Mouse (Mus musculus) E14TG2a.4 (cell line): Measurements from ENCODE around the gene Cmip.

ENCODE experiments used
- H3K27me3 ChIP-seq: 2 replicates; pipeline ENCODE4 v1.6.1; 2014; ENCODE audit warnings: low read length, control low read depth; ENCODE audit not compliant: insufficient read depth
- H3K36me3 ChIP-seq: 2 replicates; pipeline ENCODE4 v1.6.1; 2014; ENCODE audit warnings: low read length, control low read depth; ENCODE audit not compliant: insufficient read depth
- H3K4me1 ChIP-seq: replicated peaks from 2 replicates; pipeline ENCODE4 v1.6.1; 2014; ENCODE audit warnings: low read depth, low read length, control low read depth
- H3K4me3 ChIP-seq: replicated peaks from 2 replicates; pipeline ENCODE4 v1.5.1; 2014; ENCODE audit warnings: mild to moderate bottlenecking, low read length
- H3K9me3 ChIP-seq: 2 replicates; pipeline ENCODE4 v1.6.1; 2014; ENCODE audit warnings: low read length, control low read depth
- CTCF ChIP-seq: conservative IDR thresholded peaks from 2 replicates; pipeline ENCODE4 v1.5.1; 2014; ENCODE audit warnings: low read length
- NANOG ChIP-seq: IDR thresholded peaks from 2 replicates; pipeline ENCODE4 v1.6.1; 2014; ENCODE audit warnings: borderline replicate concordance, low read length, mixed read lengths
- POU5F1 ChIP-seq: IDR thresholded peaks from 2 replicates; pipeline ENCODE4 v1.6.1; 2014; ENCODE audit warnings: low read length, borderline replicate concordance

Cmip gene

DNA sequence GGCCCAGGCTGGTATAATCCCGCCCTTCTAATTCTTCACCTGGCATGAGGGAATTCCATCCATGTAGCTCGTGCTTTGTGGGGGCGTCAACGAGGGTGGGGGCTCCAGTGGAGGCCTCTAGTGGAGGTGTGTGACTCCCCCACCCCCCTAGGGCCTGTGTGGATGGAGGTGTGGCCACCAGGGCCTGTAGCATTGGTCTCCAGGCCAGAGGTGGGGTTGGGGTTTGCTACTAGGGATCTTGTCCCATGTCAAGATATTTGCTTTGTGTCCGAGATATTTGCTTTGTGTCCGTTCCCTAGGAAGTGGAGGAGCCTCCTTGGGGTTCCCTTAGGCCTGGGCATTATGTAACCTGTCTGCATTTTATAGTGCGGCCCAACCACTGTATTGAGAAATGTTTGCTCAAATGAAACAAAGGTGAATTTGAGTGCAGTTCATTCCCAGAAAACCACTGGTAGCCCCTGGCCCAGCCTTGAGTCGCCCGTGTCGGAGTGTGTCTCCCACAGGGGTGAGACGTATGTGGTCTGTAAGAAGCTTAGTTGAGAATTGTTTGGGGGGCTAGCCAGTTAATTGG is 2.7 kb downstream of the Cmip start:
- no peak for TF ChIP-seq NANOG
- TF ChIP-seq CTCF = no peak
- no peak for TF ChIP-seq POU5F1
- peak overlapping the region; percentile 90 for H3K4me3 ChIP-seq
- no peaks in the 10 kb centered on the region for H3K9me3 ChIP-seq
- H3K36me3 ChIP-seq = peaks cover 6% of the 10 kb centered on the region; the same call in 1 of the 2 replicates
- H3K4me1 ChIP-seq = peaks cover 72% of the 10 kb centered on the region
- peaks cover 11% of the 10 kb centered on the region for H3K27me3 ChIP-seq

DNA sequence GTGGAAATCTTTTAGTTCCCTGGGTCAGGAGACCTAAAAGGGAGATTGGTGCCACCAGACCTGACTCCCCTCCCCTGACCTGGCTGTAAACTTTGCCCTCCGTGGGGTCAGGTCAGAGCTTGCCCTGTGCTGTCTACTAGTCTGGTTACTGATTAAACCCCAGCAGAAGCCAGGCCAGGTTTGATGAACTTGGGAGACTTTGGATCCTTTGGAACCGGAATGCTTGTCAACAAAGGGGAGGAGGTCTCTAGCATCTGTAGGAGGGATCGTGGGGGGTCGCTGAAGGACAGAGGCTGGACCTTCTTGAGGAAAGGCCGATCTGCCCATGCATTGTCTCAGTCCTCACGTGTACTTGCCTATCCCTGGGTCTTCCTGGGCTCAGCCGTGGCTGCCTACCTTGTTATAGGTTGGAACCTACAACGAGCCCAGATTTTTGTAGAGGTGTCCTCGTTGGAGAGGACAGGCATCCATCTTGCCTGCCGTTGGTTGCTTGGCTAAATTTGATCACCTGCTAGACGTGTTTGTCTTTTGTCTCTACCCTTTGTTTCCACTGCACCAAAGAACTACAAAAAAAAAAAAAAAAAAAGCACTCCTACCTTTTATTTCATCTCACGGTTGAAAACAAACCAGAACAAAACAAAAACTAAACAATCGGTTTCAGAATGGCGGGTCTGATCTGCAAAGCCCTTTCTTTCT is 3.5 kb downstream of the Cmip start:
- peaks cover 81% of the 10 kb centered on the region for H3K4me1 ChIP-seq

DNA sequence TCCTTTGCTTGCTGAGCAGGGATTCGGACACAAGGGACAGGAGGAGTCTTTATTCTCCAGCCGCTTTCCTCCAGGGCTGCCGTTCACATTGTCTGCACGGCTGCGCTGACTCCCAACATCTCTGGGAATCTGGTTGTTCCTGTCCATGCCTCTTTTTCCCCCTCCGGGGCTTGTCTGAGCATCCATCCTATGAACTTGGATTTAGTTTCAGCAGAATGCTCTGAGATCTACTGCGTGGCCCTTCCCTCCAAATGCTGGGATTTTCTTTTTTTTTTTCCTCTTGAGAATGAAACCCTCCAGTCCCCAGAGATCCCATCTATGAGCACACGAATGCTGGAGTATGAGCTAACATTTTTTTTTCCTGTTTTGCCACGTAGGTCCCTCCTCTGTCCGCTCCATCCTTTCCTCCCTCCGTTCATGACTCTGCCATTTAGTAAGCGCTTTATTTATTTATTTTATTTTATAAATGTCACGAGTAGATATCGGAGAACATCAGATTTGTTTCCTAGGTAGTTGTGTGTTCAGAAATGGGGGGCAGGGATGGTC is 4.1 kb downstream of the Cmip start:
- no peaks in the 10 kb centered on the region for H3K9me3 ChIP-seq
- H3K36me3 ChIP-seq = peaks cover 12% of the 10 kb centered on the region; the same call in 1 of the 2 replicates

More for the DNA sequence above, 3.5 kb downstream of the Cmip start:
- H3K9me3 ChIP-seq = no peaks in the 10 kb centered on the region
- H3K27me3 ChIP-seq = peaks cover 3% of the 10 kb centered on the region
- H3K36me3 ChIP-seq = peaks cover 9% of the 10 kb centered on the region; the same call in 1 of the 2 replicates
- TF ChIP-seq CTCF = no peak
- TF ChIP-seq NANOG = no peak
- TF ChIP-seq POU5F1 = no peak
- no peak overlapping the region for H3K4me3 ChIP-seq

GRCm38 (mm10) chr8:117261702-117262101 is 4.8 kb downstream of the Cmip start:
- Histone ChIP-seq H3K4me3 (peak overlapping the region; percentile 10; the same call in 1 of the 2 replicates), H3K4me1 (peaks cover 85% of the 10 kb centered on the region), H3K27me3 (peaks cover 2% of the 10 kb centered on the region; the same call in 1 of the 2 replicates), H3K36me3 (peaks cover 12% of the 10 kb centered on the region; the same call in 1 of the 2 replicates), H3K9me3 (no peaks in the 10 kb centered on the region)
- TF ChIP-seq POU5F1 = no peak
- no peak for TF ChIP-seq CTCF
- no peak for TF ChIP-seq NANOG

More for the DNA sequence above, 4.1 kb downstream of the Cmip start:
- TF ChIP-seq CTCF = no peak
- TF ChIP-seq NANOG = no peak
- no peak for TF ChIP-seq POU5F1
- Histone ChIP-seq H3K4me3 (0 out of 2 replicates have a peak overlapping the region, but pooled peaks have one; percentile 10), H3K4me1 (peaks cover 80% of the 10 kb centered on the region), H3K27me3 (peaks cover 2% of the 10 kb centered on the region; the same call in 1 of the 2 replicates)

DNA sequence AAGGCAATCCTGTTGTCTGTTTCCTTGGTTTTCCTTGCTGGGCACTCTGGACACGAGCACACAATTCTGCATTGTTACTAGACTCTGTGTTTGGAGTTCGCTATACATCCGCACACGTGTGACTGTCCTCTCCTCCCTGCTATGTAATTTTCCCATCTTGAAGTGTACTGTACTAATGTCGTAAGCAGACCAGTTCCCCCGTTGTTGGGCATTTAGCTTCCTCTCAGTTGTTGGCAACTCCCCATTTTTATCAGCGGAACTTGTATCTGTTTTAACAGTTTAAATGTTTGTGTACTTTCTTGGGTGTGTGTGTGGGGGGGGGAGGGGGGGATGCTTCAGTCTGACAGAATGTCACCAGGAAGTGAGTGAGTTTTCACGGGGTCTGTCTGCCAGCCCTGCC is 5.8 kb downstream of the Cmip start:
- Histone ChIP-seq H3K4me1 (peaks cover 89% of the 10 kb centered on the region), H3K27me3 (peaks cover 2% of the 10 kb centered on the region; the same call in 1 of the 2 replicates), H3K4me3 (no peak overlapping the region), H3K36me3 (peaks cover 17% of the 10 kb centered on the region), H3K9me3 (no peaks in the 10 kb centered on the region)
- TF ChIP-seq NANOG = no peak
- TF ChIP-seq CTCF = no peak
- no peak for TF ChIP-seq POU5F1

GRCm38 (mm10) chr8:117263442-117263841 is 6.6 kb downstream of the Cmip start:
- no peaks in the 10 kb centered on the region for H3K9me3 ChIP-seq
- H3K4me3 ChIP-seq = no peak overlapping the region
- peaks cover 2% of the 10 kb centered on the region; the same call in 1 of the 2 replicates for H3K27me3 ChIP-seq
- H3K36me3 ChIP-seq = peaks cover 21% of the 10 kb centered on the region
- peaks cover 88% of the 10 kb centered on the region for H3K4me1 ChIP-seq
- TF ChIP-seq NANOG (no peak), POU5F1 (no peak), CTCF (no peak)

- H3K4me1 ChIP-seq = peaks cover 77% of the 10 kb centered on the region
- H3K4me3 ChIP-seq = no peak overlapping the region
- no peaks in the 10 kb centered on the region for H3K9me3 ChIP-seq
- H3K27me3 ChIP-seq = no peaks in the 10 kb centered on the region
- no peak for TF ChIP-seq CTCF
- no peak for TF ChIP-seq NANOG
- TF ChIP-seq POU5F1 = no peak
- H3K36me3 ChIP-seq = peaks cover 27% of the 10 kb centered on the region
These were observed 8.2 kb downstream of the Cmip start for GRCm38 (mm10) chr8:117265079-117265478.

DNA sequence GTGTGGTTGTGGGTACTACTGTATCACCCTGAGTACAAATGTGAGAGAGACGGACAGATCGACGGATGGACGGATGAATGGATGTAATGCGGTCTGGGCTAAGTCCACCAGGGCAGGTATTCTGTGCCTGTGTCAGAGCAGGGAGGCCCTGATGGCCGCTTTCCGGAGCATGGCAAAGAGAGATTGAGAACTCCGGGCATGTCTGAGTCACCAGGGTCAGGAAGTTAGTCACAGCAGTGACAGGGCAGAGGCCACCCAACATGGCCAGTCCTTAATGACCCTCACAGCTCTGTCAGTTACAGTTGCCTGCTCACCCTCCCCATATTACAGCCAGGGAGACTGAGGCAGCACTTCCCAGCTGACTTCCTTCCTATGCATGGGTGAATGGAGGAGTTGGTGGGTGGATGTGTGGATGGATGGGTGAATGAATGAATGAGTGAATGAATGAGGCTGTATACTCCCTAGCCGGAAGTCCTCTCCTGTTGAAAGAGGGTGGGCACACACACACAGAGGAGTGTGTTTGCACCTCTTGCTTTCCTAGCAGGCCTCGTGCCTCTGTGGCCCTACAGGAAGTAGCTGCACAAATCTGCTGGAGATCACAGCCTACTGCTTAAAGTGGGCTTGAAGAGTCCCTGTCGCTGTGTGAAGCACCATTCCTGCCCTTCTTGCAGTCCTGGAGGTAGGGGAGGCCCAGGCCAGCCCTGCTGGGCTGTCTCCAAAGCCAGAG is 10.7 kb downstream of the Cmip start:
- no peak for TF ChIP-seq POU5F1
- no peak for TF ChIP-seq NANOG
- TF ChIP-seq CTCF = no peak
- H3K27me3 ChIP-seq = no peaks in the 10 kb centered on the region

More for the DNA sequence above, 10.7 kb downstream of the Cmip start:
- H3K9me3 ChIP-seq = no peaks in the 10 kb centered on the region
- H3K36me3 ChIP-seq = peaks cover 33% of the 10 kb centered on the region
- H3K4me1 ChIP-seq = peaks cover 66% of the 10 kb centered on the region
- H3K4me3 ChIP-seq = no peak overlapping the region
